Mouse (Mus musculus) right cerebral cortex, postnatal 10 days (tissue): ENCODE data around the gene Fam227a.
"Not testable (repeated sequence)": the region's sequence is repeated elsewhere in the genome, so short reads cannot be mapped to it uniquely, and the experiment has no call there.

Source experiments
- DNase-seq, 2 experiments: peaks; one replicate each; pipeline ENCODE4 v3.0.0; 2021; ENCODE audit warnings: low spot score in 2 of 2

The Fam227a gene

DNA sequence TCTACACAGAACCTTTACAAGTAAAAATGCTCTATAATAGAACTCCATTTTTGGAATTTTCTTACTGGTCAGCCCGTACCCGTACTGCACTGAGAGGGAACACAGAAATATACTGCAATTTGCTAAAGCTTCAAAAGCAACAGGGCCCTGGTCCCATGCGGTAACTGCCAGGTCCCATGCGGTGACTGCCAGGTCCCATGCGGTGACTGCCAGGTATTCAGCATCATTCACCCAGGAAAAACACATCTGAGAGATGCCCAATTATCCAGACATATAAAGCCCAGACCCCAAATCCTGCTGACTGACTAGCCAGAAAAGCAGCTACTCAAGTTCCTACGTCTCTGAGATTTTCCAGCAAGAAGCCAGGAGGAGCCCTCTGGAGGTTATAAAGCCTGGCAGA lies 25.9 kb upstream of the Fam227a start:
- no peak for DNase-seq

DNA sequence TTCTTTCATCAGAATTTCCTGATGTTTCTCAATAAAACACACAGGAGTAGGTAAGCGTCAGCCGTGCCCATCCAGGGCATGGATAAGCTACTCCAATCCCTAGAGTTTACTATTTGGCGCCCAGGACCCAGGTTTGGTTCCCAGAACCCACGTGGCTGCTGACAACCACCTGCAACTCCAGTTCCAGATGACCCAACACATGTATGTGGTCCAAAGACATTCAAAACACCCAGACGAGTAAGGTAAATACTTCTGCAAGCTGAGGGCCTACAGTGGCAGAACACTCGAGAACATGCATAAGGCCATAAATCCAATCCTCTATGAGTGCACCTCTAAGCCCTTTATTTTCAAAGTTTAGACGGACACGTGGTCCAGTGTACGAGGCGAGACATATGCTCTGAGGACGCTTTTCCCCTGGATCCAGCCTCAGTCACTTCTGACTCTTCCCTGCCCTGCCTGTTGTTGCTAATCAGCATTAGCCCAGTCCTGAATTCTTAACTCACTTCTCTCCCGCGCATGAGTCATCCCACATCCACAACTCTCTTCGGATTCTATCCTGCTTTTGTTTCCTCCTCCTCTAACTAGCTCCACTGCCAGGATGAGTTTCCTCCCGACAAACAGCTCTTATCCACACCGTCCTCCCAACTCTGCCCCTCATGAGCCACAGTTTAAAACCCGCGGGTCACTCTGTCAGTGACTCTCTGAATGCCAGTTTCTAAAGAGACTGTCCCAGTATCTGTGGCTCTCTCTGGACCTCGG lies 25.1 kb upstream of the Fam227a start:
- DNase-seq, result no peak

DNA sequence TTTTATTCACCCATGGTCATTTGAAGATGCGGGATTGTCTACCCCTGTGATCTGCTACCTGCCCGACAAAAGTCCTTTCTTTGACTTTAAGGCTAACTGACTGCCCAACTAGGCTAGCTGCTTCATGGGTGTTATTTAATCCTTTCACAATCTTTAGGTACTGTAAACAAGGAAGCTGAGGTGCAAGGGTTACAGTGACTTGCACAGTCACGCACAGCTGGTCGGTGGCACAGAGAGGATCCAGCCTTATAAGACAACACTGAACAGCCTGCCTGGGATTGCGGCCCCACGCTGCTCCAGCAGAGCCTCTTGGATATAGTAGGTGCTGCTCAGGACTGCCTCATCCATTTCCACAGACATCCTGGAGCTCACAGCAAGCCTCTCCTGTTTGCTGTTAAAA lies 24.4 kb upstream of the Fam227a start:
- DNase-seq, result no peak

DNA sequence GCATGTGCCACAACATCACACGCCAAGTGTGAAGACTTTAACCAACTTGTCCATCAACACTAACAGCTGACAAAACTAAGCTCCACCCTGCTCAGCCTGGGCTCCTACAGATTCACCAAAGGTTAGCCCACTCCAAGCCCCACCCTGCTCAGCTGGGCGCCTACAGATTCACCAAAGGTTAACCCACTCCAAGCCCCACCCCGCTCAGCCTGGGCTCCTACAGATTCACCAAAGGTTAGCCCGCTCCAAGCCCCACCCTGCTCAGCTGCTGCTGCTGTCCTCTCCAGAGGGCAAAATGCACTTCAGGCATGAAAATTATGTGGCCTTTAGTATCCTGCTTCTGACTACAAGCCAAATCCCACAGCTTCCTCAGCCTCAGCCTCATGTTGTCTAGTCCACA lies 23.2 kb upstream of the Fam227a start:
- DNase-seq, result no peak

DNA sequence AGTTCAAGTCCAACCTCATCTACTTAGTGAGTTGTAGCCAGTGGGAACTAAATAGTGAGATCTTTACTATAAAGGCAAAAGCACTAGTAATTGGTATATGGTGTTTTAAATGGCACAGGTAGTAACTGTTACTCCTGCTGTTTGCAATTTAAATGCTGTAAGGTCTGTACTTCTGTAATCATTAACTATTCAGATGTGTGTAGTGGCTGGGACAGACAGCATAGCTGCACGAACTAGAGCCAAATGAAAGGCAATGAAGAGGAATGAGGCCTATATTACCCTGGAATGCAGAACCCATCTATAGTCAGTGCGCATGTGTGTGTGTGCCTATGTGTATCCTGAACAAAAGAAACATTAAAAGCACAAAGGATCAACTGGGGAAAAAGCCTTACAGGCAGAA lies 19.2 kb upstream of the Fam227a start:
- no peak for DNase-seq

DNA sequence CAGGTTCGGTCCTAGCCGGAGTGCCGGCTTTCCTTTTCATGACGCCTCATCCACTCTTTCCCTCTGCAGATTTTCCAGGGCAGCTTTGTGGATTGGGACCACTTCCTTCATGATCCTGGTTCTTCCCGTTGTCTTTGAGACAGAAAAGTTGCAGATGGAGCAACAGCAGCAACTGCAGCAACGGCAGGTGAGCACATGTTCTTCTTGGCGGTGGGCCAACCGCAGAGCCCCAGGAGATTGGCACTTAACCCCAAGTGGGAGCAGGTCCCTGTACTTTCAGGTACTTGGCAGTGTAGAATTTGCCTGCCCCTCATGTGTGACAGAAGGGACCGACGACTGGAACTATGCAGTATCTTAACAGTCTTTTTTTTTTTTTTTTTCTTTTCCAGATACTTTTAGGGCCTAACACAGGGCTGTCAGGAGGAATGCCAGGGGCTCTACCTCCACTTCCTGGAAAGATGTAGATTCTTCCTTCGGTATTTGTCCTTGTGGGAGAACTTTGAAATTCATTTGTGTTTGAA lies 13.1 kb upstream of the Fam227a start:
- not testable (repeated sequence) for DNase-seq

DNA sequence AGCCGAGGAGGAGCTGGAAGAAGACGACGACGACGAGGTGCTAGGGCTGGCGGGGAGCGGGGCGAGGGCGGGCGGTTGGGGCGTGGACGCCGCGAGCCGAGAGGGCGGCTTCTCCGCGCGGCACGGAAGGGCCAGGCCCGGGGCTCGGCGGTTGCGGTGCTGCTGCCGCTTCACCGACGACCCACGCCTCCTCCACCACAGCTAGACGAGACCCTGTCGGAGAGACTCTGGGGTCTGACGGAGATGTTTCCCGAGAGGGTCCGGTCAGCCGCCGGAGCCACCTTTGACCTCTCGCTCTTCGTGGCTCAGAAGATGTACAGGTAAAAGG lies 12.2 kb upstream of the Fam227a start:
- no peak for DNase-seq

DNA sequence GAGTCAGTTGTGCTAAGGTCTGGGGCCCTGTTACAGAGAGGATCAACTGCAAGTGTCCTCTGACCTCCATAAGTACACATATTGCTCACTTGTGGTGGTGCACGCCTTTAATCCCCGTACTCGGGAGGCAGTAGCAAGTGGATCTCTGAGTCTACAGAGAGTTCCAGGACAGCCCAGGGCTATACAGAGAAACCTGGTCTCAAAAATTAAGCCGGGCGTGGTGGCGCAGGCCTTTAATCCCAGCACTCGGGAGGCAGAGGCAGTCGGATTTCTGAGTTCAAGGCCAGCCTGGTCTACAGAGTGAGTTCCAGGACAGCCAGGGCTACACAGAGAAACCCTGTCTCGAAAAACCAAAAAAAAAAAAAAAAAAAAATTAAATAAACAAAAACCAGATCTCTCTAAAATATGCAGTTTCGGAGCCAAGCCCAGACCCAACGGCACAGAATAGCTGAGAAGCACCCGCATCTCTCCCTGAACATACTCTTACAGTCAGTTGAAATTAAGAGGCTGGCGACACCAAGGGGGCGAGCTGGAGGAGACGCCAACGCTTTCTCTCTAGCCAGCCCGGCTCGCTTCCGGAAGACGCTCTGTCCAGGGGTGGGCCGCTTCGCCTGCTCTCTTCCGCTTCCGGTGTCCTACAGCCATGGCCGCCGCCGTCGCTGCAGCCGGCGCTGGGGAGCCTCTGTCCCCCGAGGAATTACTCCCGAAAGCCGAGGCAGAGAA lies 11.7 kb upstream of the Fam227a start, which contains the start of gene Tomm22:
Gene Tomm22 (plus strand): TSS at position 613 of the 723 bp plus-strand sequence.
- peak; percentile 95 for DNase-seq

DNA sequence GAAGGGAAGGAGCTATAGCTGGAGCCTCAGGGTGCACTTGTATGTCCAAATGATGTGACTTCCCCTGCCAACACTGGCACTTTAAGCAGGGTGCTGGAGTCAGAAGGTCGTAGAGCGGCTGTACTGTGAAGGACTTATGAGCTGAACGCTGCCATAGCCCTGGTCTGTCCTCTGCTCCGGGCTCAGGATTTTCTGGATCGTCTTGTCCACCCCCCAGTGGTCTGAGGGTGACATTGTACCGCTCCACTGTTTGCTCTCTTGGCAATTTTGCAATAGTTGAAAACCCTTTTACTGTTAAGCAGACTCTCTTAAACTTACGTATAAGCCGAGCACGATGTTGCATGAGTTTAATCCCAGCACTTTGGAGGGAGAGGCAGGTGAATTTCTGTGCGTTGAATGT lies 10.4 kb upstream of the Fam227a start:
- no peak for DNase-seq

DNA sequence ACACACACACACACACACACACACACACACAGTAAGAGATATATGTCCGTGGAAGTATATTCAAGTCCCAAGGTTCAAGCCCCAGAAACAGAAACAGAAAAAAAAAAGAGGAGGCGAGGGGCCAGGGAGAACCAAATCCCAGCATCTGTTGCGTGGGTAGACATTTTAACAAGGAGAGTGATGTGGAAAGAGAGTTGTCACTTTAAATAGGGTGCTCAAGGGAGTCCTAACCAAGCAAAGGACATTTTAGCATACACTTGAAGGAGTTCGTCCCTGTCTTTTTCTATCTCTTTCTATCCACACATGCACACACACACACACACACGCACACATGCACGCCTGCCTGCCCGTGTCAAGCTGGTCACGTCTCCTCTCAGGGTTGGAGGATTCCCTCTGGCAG lies 5.9 kb upstream of the Fam227a start:
- DNase-seq, result no peak

DNA sequence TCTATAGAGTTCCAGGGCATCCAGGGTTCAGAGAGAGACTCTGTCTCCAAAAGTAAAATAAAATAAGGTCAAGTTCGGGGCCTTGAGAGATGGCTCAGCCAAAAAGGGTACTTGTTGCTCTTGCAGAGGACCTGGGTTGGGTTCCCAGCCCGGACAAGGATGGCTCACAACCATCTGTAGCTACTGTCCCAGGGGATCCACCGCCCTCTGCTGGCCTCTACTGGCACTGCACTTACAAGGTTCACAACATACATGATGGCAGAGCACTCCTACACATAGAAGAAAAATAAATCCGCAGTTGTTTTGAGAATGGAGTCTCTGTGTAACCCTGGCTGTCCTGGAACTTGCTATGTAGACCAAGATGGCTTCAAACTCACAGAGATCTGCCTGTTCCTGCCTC lies 3.1 kb upstream of the Fam227a start:
- DNase-seq, result no peak

DNA sequence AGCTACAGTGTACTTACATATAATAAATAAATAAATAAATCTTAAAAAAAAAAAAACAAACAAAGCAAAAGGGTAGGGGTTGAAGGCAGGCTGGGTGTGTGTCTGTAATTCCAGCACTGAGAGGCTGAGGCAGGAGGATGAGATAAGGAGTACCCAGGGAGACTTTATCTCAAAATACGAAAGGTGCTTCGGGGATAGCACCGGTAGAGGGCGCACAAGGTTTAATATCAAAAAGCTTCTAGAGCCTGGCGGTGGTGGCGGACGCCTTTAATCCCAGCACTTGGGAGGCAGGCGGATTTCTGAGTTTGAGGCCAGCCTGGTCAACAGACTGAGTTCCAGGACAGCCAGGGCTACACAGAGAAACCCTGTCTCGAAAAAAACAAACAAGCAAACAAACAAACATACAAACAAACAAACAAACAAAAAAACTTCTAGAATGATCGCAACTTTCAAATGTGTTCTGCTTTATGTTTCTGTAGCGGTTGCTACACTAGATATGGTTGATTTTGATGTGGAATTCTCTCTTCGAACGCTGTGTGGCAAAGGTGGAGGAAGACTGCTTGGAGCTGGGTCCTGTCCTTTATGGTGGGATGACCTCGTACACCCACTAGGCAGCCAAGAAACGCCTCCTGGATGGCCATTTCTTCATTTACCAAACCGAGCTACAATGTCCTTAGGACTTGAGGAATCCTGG lies 772 bp downstream of the Fam227a start:
- DNase-seq, result peak; percentile 88 to 91

DNA sequence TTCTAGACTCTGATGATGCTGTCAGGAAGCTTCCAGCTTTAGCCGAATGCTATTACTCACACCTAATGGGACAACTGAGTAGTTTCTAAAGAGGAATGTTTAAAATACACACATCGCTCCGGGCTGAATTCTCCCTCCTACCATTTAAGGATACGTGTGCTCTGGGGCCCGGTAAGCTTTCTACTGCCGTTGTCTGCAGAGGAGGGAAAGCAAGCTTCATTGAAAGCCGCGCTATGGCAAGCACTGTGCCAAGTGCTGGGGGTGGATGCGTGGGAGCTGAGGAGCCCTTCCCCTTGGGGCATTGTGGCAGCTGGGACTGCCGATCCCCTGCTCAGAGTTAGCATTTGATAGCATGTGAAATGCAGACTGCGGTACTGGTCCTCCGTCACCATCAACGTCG lies 2.3 kb downstream of the Fam227a start:
- DNase-seq, result no peak

DNA sequence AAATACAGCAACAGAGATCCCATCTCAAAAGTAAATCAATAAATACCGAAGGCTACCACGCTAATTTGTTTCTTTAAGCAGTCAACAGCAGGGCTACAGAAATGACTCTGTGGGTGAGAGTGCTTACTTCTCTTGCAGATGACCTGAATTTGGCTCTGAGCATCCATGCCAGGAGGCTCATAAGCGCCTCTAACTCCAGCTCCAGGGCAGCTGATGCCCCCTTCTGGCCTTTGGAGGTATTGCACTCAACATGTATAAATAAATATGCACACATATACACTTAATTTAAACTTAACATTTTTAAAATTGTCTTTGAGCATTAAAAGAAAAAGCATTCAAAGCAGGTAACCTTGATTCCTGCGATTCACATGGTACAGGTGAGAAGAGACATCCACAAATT lies 7.3 kb downstream of the Fam227a start:
- DNase-seq, result no peak

DNA sequence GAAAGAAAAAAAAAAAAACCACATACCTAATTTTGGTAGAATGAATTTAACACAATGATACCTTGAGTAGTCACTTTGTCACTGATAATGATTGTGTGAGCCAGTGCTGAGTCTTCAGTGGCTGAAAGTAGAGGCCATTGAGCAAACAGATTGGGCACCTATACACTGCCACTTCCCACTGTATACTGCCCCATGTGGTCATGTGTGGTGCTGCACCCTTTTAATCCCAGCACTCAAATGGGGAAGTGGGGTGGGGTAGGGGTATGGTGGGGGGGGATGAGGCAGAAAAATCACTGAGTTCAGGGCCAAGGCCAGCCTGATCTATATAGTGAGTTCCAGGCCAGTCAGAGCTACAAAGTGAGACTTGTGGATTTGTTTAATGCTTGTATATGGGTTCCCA lies 8.2 kb downstream of the Fam227a start:
- DNase-seq, result peak in 1 of 2 experiments; percentile 56

DNA sequence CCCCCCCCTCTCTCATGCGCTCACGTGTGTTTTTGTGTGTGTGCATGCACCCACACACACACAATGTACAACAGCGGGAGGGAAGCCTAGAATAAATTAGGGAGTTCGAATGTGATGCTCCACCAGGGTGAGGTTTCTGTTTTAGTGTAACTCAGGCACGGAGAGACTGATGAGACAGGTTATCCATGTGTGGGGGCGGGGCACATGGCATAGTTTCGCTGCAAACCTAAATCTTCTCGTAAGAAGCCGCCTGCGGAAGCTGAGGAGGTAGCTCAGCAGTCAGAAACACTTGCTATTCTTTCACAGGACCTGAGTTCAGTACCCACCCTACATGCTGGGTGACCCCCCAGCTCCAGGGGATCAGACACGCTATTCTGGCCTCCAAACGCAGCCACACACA lies 10.6 kb downstream of the Fam227a start:
- DNase-seq, result no peak

DNA sequence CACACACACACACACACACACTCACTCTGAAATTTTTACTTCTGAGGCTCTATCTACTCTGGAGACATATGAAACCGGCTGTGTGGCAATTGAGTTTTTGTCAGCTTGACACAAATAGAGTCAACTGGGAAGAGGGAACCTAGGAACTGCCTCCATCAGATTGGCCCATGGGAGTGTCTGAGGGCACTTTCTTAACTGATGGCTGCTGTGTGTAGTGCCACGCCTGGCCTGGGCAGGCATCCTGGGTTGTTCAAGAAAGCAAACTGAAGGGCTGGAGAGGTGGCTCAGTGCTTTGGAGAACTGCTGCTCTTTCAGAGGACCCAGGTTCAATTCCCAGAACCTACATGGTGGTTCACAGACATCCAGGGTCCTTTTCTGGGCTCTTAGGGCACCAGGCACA lies 13.3 kb downstream of the Fam227a start:
- DNase-seq, result no peak

DNA sequence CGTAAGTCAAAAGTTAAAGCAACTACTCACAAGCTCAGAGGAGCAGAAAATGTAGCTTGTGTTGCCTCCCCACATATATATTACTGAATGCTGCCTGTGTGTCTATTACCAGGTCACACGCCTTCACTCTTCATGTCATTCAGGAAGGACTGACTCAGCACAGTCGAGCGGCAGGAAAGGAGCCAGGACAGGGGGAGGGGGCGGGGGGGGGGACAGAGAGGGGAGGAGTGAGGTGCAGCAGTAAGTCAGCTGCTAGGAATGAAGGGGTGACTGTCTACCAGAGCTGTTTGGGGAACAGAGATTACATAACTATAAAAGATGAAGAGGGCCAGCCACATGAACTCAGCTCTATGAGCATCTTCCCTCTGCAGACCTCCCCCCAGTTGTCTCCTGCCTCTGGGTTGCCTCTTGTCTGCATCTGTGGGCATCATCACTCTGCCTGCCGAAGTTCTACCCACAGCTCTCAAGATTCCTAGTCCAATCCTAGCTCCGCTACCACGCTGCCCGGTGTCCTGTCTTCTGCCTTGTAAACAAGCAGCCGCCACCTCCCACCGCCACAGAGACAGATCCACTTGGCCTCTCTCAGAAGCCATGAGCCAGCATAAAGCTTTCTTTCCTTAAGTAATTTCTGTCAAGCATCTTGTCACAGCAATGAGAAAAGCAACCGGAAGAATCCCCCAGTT lies 17.5 kb downstream of the Fam227a start:
- DNase-seq, result no peak

DNA sequence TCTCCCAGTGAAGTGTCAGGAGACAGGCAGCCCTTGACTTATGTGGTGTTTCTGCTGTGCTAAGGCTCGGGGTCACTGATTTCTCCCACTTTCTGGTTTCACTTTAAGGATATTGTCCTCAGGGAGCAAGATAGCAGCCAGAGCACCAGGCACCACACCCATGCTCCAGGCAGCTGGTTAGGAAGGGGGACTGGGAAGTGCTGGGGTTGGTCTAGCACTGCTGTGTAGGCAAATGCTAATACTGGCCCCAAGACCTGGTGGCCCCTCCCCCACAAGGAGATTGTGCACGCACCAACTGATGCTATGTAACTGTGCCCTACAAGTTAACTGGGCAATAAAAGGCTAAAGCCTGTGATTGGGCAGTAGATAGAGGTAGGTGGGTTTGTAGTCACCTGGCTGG lies 28.3 kb downstream of the Fam227a start:
- no peak for DNase-seq

DNA sequence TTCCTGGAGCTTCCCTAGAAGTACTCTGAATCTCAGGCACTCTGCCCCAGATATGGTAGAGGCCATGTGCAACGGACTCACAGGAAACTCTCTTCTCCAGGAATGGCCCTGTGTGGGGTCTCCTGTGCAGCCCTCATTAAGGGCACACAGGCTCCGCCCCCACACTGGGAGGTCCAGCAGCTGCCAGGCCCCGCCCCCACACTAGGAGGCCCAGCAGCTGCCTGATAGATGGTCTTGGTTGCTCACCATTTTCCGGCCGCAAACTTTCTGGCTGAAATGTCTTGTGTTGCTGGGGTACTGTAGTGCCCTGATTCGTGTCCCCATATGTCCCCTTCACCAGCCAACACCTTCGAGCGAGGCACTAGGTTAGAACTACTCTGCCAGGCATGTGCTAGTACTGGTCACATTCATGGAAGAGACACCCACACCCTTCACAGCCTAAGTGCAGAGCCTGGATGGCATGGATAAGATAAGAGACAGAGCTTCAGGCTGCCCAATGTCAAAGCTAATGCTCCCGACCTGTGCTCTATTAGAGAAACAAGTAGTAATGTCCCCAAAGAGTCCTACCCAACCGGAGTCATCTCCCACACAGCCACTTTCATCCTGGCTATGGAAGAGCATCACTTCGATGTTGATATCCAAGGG lies 38.9 kb downstream of the Fam227a start:
- no peak for DNase-seq

DNA sequence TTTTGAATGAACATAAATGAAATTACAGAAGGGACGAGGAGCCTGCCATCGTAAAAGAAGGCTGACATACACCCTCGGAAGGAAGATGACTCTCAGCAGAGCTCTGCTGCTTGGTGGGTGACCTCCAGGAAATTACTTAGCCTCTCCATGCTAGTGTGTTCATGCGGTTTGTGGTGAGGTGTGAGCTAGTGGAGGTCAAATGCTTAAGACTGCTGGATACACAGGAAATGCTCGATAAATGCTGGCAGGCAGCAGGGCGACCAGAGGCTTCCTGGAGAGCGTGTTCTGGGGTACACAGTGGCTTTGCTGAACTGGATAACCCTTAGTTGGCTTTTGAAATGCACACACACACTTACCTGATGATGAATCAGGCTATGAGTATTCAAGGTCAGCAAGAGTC lies 40.3 kb downstream of the Fam227a start:
- DNase-seq, result no peak

DNA sequence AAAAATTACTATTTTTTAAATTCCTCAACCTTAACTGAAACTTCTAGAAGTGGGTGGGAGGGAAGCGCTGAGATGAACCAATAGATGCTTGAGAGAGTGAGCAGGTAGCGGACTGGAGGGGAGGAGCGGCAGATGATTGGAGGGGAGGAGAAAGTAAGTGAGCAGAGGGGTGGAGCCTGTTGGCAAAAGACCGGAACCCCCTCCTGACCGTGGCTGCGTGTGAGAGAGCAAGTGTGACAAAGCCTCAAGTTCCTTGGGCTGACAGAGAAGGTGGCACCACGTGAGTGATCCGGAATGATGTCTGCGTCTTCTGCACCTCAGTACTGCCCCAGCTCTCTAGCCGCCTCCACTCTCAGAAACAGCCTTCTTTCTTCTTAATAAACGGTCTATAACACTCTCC lies 41.6 kb downstream of the Fam227a start:
- DNase-seq, result no peak
